Mouse (Mus musculus) gastrocnemius, postnatal 4 days (tissue): ENCODE results near the gene Gcn1l1. TPM values are rescaled to one million over a fixed set of nuclear protein-coding genes. Genes with fewer than 3 reads are reported as not detected.

Experiments
- DNase-seq, 2 experiments: peaks; one replicate each; pipeline ENCODE4 v3.0.0; 2021 to 2022; ENCODE audit warnings: low spot score in 2 of 2, mixed read lengths in 2 of 2
- total RNA-seq, 2 experiments: library from RNA; stranded (reverse); gene quantifications; 2 replicates each; pipeline ENCODE4 v1.2.3; 2021

Gcn1l1 gene
- total RNA-seq, 2 experiments from 2014 or later = 48.8 to 50.7 TPM

DNA sequence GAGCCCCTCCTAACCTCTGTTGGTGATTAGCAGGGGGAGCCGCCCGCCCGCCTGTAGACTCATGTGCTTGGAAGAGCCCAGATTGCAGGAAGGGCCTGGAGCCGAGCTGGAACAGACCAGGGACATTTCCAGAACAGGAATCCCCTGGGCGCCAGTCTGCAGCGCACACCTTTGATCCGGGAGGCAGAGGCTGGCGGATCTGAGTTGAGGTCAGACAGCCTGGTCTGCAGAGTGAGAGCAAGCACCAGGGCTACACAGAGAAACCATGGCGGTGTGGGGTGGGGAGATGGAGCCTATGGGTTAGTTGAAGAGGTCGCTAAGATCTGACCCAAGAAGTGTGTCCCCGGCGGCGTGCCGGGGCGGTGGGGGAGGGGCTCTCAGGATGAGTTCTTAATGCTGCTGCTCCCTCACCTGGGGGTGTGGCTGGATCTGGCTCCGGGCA lies 30.7 kb upstream of the Gcn1l1 start:
- DNase-seq = peak in 1 of 2 experiments; percentile 65

DNA sequence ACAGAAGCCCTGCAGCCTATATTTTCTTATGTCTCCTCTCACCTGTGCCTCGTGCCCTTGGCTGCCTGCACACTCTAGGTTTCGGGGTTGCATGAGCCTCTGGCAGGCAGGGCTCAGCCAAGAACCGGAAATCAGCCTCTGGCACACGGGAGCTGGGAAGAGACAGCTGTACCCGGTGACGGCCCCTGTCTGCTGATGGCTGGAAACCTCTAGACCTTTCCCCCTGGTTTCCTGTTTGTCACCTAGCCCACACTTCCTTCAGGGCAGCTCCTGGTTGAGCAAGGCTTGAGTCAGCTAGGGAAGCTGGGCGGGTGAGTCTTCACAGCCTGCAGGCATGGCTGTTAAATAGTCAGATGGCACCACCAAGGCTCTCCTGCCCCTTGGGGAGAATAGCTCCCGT lies 30.2 kb upstream of the Gcn1l1 start:
- no peak for DNase-seq

DNA sequence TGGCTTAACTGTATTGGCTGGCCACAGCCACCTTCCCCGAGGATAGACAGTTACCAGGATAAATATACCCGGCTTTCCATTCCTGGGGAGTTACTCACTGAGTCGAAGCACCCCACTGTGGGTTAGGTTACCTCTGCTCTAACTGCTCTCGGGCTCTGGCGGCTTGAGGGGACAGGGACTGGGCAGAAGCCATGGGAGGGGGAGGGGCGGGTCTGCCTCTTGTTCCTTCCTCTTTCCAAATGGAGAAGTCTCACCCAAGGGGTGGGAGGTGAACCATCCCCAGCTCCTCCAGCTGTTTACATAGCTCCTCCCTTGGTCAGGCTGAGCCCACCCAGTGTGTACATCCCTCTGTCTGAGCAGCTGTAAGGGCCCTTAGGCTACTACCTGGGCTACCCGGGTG lies 29.4 kb upstream of the Gcn1l1 start:
- no peak for DNase-seq

DNA sequence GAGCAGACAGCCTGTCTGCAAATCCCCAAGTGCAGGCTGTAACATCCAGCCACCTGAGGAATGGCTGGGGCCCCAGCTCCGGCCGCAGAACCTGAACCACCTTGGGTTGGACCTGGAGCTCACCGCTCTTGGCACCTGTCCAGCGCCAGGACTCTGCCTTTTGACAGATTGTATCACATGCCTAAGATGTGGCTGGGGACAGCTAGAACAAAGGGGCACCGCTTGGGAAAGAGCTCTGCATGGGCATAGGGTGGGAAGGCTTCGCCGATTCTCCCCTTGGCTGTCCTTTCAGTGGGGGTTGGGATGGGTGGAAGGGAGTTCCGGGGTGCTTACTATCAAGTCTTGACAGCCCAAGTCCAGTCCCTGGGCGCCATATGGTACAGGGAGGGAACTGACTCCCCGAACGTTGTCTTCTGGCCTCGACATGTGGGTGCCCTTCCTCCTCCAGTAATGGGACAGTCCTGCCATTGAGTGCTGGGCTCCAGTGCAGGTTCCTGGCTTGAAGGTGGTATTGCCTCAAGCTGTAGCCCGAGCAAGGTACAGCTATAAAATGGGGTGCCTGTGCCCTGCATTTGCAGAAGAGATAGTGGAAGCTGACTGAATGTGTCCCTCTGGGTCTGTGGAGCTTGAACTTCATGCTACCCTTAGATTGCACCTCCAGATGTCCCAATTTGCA lies 26.9 kb upstream of the Gcn1l1 start:
- DNase-seq = peak in 1 of 2 experiments; percentile 24

DNA sequence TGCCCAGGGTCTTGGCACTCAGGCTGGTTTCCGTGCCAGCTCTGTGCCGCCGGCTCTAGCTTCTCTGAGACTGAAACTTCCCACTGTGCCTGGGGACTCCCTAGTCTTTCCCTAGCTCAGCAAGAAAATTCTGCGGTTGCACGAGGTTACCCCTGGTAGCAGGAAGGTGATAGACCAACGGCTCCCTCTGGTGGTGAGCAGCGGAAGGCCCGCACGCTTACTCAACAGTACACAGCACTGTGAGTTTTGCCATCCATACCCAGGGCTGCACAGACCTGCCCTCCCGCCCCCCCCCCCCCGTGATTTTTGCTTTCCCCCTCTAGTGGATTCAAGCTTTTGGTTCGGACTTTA lies 26.4 kb upstream of the Gcn1l1 start:
- peak; percentile 84 to 92 for DNase-seq

DNA sequence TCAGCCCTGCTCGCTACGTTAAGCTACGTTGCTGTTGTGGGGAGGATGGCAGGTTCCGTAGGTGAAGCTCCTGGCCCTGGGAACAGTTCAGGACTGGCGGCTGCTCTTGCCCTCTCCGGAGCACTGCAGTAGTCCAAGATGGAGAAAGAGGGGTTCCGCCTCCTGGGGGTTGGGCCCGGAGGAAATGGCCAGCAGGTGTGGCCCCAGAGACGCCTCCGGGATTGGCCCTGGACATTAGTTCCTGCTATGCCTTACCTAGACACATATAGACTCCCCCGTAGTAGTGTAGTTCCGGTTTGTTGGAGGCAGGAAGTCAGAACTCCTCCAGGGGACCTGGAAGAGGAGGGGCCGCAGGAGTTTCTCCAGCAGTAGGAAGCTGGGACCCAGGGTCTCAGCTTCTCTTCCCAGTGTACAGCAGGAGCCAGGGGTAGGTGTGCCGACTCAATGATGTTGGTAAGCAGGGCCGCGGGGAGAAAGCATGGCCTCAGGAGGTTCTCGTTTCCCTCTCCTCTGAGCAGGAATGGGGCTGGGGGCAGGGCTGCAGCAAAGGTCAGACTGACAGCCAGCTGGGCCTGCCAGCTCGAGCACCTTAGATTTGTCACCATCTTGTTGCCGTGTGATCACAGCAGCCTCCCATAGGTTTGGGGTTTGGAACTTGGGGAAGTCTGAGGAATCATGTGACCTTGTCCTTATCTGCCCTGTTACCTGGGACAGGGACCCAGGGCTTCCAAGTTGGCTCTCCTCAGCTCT lies 22.2 kb upstream of the Gcn1l1 start:
- DNase-seq = no peak

DNA sequence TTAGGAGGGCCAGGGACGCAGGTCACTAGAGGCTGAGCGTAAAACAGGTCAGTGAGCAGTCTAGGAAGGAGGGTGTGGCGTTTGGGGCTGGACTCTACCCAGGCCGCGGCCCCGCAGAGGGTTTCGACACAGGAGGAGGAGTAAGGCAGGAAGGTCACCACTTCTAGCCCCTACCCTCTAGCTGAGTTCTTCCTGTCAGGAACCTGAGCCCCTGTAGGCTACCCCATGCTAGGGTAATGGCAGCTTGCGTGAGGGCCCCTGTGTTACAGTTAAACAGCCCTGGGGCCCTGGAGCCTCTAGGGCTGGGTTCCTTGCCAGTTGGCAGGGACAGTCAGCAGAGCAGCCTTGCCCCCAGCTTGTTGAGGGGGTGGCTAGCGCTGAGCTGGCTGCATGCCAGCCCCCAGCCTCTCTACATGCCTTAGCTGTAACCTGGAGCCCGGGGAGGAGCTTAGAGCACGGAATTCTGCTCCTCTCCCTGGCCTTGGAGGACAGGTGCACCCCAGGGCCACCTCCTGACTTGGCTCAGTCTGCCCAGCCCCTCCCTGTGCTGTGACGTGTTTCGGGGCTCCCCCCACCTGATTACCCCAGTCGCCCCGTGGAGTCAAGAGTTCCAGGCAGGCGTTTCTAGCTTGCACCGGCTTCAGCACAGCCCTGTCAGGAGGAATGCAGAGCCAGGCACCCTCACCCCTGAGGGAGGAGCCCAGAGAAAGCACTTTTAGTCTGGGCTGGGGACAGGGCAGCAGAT lies 21.4 kb upstream of the Gcn1l1 start:
- DNase-seq = peak in 1 of 2 experiments; percentile 59

DNA sequence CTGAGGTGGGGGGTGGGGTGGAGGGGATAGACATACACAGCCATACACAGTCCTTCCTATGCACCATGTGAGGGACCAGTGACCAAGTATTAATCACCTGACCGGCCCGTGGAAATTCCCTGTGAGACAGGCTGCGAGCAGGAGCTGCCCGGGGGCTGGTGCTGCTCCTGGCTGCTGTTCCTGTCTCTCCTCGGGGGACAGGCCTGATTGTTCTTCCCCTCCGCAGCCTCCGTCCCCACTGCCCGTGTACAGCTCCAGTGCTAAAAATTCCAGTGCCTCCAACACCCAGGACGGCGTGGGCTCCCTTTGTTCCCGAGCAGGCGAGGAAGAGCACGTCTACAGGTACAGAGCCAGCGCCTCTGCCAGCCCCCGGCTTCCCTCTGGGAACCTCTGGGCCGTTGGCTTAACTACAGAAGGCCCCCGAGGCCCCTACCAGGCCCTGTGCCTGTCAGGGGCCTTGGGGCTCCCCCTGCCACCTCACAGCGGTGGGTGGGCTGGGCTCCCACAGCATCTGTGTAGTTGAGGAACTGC lies 20.3 kb upstream of the Gcn1l1 start:
- DNase-seq = no peak

DNA sequence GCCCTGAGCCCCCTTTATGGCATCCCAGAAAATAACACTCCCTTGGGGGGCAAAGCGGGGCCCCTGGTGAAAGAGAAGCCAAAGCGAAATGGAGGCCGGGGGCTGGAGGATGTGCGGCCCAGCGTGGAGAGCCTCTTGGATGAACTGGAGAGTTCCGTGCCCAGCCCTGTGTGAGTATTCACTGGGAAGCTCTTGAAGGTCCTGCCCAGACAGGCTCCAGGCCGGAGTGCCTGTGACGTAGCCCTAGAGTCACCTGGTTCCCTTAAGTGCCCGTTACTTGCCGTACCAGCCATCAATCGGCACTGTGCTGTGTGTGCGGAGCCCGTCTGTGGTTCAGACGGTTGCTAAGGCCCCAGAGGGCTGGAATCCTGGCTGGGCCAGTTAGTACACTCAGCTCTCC lies 19.4 kb upstream of the Gcn1l1 start:
- no peak for DNase-seq

DNA sequence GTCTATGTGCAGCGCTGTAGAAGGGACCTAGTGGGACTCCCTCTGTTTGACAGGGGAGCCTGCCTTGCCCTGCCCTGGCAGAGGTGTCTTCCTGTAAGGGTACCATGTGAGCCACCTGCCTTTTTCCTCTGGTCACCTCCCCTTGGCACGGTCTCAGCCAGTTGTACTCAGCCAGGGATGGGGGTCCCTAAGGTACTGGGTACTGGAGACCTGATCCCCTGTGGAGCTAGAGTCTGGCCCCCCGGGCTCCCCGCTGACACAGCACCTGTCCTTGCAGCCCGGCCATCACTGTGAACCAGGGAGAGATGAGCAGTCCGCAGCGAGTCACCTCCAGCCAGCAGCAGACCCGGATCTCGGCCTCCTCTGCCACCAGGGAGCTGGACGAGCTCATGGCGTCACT lies 18.5 kb upstream of the Gcn1l1 start:
- no peak for DNase-seq

DNA sequence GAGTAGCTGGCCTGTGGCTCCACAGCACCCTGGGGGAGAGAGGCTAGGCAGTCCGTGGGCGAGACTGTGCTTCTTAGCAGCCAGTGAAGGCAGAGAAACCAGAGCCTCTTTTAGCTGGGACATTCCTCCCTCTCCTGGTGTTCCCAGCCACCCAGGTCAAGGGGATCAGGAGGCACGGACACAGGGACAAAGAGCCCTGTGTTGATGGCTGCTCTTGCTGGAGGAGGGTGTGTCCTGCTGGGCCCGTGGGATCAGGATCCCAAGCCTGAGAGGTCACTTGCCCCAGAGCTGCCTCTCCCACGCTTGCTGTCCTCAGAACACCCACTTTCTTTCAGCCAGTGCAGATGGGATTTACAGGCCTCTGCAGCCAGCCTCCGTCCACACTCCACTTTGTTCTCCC lies 18.0 kb upstream of the Gcn1l1 start:
- no peak for DNase-seq

DNA sequence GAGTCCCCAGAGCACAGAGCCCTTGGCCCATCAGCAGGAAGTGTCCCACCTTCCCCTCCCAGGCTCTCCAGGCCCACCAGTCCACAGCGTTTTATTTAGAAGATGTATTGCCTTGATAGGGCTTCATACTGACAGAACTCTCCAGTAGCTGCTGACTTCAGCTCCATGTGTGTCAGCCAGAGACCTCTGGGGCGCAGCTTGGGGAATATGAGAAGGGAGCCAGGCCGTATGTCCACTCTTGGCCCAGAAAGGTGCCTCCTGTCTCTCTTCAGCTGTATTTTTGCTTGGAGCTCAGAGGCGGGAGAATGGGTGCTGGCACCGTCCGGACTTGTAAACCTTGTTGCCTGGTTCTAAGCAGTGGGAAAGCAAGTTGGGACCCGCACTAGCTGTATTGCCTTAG lies 17.6 kb upstream of the Gcn1l1 start:
- no peak for DNase-seq

DNA sequence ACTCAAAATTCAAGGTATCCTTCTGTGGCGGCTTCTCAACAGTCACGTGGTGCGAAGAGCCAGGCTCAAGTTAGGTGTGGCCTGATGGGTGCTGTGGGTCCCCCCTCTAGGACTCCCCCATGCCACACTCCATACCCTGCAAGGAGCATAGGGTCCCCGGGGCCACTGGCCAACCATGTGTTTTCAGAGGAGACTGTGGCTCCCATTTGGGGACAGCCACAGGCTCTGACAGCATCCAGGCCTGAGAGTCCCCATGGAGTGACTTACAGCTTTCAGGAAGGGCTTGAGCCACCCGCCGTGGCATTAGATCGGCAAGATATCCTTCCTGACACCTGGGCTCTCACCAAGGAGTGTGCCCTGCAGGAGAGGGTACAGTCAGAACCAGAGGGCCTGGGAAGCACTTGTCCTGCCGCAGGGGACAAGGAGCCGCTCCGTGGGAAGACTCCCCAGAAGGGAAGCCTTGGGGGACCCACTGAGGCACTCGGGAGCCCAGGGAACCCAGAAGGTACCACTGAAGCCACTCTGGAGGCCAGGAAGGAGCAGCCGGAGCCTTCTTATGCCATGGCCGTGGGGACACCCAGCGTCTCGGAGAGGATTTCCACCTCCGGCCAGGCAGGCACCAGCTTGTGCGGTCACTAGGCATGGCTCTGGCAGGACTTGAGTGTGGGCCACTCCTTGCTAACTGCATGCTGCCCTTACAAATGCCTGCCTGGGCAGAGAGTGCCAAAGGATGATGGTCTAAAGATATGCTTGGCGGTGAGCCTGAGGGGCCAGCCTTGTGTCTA lies 16.4 kb upstream of the Gcn1l1 start:
- no peak for DNase-seq

DNA sequence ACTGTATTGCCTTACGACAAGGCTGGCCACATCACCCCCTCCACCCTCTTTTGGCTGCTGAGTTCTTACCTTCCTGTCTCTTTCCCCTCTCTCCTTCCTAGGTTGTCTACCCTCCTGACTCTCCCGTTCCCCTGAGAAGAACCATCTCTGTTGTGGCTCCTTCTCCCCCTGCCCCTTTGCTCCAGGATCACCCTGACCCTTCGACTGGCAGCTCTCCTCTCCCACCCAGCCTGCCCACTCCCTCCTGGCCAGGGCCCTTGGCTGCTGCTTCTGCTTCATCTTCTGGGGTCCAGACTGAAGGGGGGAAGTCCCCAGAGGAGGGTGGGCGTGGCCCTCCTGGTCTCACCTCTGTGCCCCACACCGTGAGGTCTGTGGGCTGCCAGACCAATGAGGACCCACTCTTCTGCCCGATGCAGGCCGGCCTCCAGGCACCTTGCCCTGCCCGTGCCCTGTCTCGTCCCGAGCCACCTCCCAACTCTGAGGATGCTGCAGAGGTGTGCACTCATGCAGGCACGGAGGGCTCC lies 14.5 kb upstream of the Gcn1l1 start:
- DNase-seq = no peak

DNA sequence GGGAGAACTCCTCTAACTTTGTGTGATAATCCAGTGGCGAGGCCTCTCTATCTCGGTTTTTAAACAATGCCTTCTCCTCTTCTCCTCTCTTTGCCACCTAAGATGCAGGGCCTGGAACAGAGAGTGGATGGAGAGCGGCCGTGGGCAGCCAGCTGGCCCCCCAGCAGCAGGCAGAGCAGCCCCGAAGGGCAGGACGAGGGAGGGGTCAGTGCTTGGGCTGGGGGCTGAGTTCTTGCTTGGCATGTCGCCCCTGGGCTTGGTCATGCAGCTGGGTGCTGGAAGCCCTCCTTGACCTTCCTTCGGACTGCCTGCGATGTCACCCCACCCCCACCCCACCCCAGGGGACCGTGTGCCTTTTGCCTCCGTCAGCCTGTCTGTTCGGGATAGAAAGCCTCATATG lies 13.7 kb upstream of the Gcn1l1 start:
- no peak for DNase-seq

DNA sequence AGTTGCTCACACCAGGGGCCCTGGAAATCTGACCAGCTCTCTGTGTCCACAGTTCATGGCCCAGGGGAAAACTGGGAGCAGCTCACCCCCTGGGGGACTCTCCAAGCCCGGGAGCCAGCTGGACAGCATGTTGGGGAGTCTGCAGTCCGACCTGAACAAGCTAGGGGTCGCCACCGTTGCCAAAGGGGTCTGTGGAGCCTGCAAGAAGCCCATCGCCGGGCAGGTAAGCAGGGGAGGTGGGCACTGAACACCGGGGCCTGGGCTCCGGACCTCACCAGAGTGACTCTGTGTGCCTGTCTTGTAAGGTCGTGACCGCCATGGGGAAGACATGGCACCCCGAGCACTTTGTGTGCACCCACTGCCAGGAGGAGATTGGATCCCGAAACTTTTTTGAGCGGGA lies 13.3 kb upstream of the Gcn1l1 start:
- no peak for DNase-seq

DNA sequence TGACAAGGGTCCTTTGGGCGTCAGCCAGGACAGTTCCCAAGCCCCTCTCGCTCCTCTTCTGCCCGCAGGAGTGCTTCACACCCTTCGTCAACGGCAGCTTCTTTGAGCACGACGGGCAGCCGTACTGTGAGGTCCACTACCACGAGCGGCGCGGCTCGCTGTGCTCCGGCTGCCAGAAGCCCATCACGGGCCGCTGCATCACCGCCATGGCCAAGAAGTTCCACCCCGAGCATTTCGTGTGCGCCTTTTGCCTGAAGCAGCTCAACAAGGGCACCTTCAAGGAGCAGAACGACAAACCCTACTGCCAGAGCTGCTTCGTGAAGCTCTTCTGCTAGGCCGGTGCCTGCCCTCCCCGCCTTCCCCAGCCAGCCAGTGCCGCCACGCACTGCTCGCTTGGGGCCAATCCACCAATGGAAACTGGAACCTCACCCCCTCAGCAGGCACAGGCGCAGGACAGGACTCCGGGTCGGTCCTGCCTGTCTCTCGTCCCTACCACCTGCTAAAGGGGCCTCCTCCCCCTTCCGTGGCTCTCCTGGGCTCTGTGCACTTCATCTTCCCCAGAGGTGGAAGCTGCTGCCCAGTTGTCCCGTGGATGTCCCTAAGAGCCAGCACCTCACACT lies 11.1 kb upstream of the Gcn1l1 start:
- DNase-seq = no peak

DNA sequence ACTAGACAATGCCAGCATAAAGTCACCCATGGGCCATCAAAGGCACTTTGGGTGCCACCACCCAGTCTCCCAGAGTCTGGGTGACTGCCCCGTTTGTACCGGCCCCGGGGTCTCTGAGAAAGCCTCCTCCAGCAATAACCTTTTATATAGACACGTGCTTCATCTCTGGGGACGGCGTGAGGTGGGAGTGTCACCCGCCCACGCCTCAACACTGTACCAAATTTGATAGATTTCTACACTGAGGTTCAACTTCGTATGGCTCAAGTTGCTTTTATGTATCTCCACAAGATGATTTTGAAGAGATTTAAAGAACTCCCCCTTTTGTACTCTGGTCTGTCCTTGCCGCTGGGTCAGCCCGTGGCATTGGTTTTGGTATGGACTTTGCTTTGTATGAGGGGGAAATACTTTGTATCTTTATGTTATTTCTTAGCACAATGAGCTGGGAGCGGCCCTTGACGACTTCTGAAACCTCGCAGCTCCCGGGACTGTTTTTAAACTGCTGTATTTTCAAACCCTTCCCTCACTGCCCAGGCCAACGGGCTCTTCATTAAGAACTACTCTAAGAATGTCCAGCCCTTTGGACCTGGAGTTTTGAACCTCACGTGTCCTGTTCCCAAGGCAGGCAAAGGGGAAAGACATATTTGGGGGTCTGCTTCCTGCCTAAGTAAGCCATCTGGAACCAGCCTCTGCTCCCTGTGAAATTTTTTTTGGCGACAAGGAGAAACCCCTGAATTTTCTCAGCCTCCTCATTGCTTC lies 10.3 kb upstream of the Gcn1l1 start:
- no peak for DNase-seq

DNA sequence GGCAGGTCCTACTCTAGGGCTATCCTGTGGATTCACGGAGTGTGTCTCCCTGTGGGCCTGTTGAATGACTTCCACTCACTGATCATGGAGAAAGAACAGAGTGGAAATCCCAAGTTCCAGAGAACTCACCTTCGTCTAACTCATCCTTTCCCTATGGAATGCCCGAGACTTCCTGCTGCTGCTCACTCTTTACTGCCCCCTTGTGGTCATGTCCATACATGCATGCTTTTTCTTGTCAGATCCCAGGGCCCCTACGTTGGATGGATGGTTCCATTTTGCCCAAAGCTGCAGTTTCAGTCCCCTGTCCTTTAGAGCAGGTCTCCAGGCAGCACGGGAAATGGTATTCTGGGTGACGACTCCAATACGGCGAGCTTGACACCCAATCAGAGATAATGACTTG lies 8.8 kb upstream of the Gcn1l1 start:
- peak; percentile 62 to 80 for DNase-seq
